Mouse (Mus musculus) ES-Bruce4 (cell line): Measurements from ENCODE around the gene Mtx1.

ENCODE experiments used
- CTCF ChIP-seq: IDR thresholded peaks from one replicate; pipeline ENCODE4 v1.8.1; 2011; ENCODE audit warnings: low read depth, low read length
- EP300 ChIP-seq: IDR thresholded peaks from 2 replicates; pipeline ENCODE4 v1.6.1; 2011; ENCODE audit warnings: low read depth, low read length; ENCODE audit not compliant: insufficient read depth
- POLR2A ChIP-seq: IDR thresholded peaks from one replicate; pipeline ENCODE4 v1.8.1; 2011; ENCODE audit warnings: low read length; ENCODE audit not compliant: insufficient read depth

DNA sequence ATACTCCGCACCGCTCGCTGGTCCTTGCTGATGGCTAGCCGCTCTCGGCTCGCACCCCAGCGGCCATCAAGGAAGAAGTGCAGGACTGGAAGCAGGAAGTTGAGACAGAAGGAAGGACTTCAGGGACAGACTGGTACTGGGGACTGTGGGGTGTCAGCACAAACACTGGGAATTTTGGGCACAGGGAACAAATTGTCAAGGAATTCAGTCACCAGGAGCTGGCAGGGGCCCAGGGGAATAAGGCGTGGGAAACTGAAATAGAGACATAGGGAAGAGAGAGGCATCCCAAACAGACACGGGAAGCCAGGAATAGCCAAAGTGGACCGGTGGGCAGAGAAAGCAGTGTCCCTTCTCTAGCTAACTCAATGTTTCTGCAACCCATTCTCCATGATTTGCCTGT lies 9.6 kb upstream of the Mtx1 start:
- no peak for TF ChIP-seq CTCF
- no peak for TF ChIP-seq POLR2A
- TF ChIP-seq EP300, result no peak
